8 mouse cellular contexts compared by ENCODE assay signal in the genomic region with DNA sequence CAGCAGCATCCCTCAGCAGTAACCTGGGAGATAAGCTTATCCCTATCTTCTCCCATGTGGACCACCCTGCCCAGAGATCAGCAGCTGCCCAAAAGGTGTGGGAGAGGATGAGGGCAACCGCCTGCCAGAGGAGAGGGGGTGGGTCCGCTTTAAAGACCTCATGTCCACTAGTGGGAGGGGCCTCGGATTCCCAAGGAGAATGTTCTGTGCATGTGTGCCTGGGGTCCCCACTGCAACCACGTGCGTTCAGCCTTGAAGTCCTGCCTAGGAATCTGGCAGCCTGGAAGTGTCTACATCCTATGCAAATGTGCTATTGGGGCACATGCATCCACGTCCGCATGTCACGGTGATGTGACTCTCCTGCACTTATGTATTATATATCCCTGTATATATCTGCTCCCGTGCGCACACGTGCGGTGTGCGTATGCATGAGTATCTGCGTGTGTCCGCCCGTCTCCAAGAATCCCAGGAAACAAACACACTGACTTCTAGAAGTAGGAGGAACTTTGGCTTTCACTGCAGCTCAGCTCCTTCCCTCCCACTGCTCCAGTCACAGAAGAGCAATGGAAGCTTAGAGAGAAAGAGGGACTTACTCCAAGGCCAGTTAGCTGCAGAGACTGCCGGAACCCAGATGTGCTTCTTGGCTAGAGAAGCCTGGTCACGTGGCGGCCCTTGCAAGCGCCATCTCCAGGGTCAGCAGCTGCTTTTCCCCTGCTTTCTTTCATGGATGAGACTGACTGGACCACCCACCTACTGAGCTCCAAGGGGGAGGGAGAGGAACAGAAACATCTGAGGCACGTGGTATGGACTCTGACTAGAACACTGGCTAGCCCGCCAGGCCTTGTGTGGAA. TPM values are rescaled to one million over a fixed set of nuclear protein-coding genes. Genes with fewer than 3 reads are reported as not detected.
DNase-seq lines count a peak whose midpoint lies in the region; ATAC-seq lines count a peak whose summit lies in the region.

No protein-coding gene starts in this region.

- ATAC-seq in intestine, embryonic 14.5 days (replicated peaks; ENCODE audit: low FRiP score, low TSS enrichment, low read depth) = peak; percentile 87
- peak; percentile 81 for ATAC-seq in limb, embryonic 12.5 days (ENCODE audit: insufficient number of reproducible peaks, insufficient read depth, low FRiP score, low TSS enrichment, low read depth)
- no peak for ATAC-seq in neural tube, embryonic 15.5 days (ENCODE audit: low FRiP score)

- H3K9ac ChIP-seq in intestine, embryonic 14.5 days (ENCODE audit: low read length) = no peak overlapping the region
- no peak overlapping the region for H3K9ac ChIP-seq in limb, embryonic 12.5 days (replicated peaks)
- H3K9ac ChIP-seq in neural tube, embryonic 15.5 days (replicated peaks) = no peak overlapping the region

- peak overlapping the region; percentile 21 for H3K4me2 ChIP-seq in intestine, embryonic 14.5 days (ENCODE audit: low read length)
- 0 out of 2 replicates have a peak overlapping the region, but pooled peaks have one; percentile 17 for H3K4me2 ChIP-seq in limb, embryonic 12.5 days
- no peak overlapping the region for H3K4me2 ChIP-seq in neural tube, embryonic 15.5 days

- peak overlapping the region; percentile 77 for H3K27ac ChIP-seq in intestine, embryonic 14.5 days (ENCODE audit: low read depth)
- H3K27ac ChIP-seq in limb, embryonic 12.5 days = peak overlapping the region; percentile 86
- peak overlapping the region; percentile 45; the same call in 1 of the 2 replicates for H3K27ac ChIP-seq in neural tube, embryonic 15.5 days (replicated peaks)

- no peak overlapping the region for H3K4me3 ChIP-seq in intestine, embryonic 14.5 days (ENCODE audit: low read depth, low read length)
- no peak overlapping the region for H3K4me3 ChIP-seq in limb, embryonic 12.5 days (replicated peaks)
- no peak overlapping the region for H3K4me3 ChIP-seq in neural tube, embryonic 15.5 days (replicated peaks)

- H3K9me3 ChIP-seq in intestine, embryonic 14.5 days (ENCODE audit: control insufficient read depth, low read length) = no peaks in the 10 kb centered on the region
- no peaks in the 10 kb centered on the region for H3K9me3 ChIP-seq in limb, embryonic 12.5 days
- no peaks in the 10 kb centered on the region for H3K9me3 ChIP-seq in neural tube, embryonic 15.5 days (replicated peaks)

- peak; percentile 43 for DNase-seq in layer of hippocampus, adult 9-11 months
- no peak for DNase-seq in layer of hippocampus, adult 9-10 months (ENCODE audit: low spot score)
- peak; percentile 88 for DNase-seq in gastrocnemius, postnatal 14 days
- peak; percentile 90 for DNase-seq in intestine, embryonic 14.5 days (ENCODE audit: low spot score)
- DNase-seq in spleen, adult 18-20 months = no peak
- DNase-seq in cerebellum, adult 18-20 months = no peak

- H3K27me3 ChIP-seq in intestine, embryonic 14.5 days (replicated peaks; ENCODE audit: control insufficient read depth, insufficient read depth, low read length) = no peaks in the 10 kb centered on the region
- no peaks in the 10 kb centered on the region for H3K27me3 ChIP-seq in limb, embryonic 12.5 days
- H3K27me3 ChIP-seq in neural tube, embryonic 15.5 days (replicated peaks) = no peaks in the 10 kb centered on the region

- WGBS in intestine, embryonic 14.5 days = 41% methylated on average over 22 of the region's 22 CpGs
- WGBS in limb, embryonic 12.5 days = 52% methylated on average over 22 of the region's 22 CpGs
- 63% methylated on average over 22 of the region's 22 CpGs for WGBS in neural tube, embryonic 15.5 days

- no peaks in the 10 kb centered on the region for H3K36me3 ChIP-seq in intestine, embryonic 14.5 days (ENCODE audit: control insufficient read depth, insufficient read depth, low read length)
- no peaks in the 10 kb centered on the region for H3K36me3 ChIP-seq in limb, embryonic 12.5 days
- H3K36me3 ChIP-seq in neural tube, embryonic 15.5 days = no peaks in the 10 kb centered on the region

- intact Hi-C loops in gastrocnemius, postnatal 14 days (cut with DNase I; ENCODE audit: low total_unique reads) = no loop called here

- H3K4me1 ChIP-seq in intestine, embryonic 14.5 days (replicated peaks; ENCODE audit: control insufficient read depth, insufficient read depth, low read length) = peaks cover 13% of the 10 kb centered on the region
- peaks cover 50% of the 10 kb centered on the region for H3K4me1 ChIP-seq in limb, embryonic 12.5 days (replicated peaks)
- H3K4me1 ChIP-seq in neural tube, embryonic 15.5 days = peaks cover 22% of the 10 kb centered on the region

RNA-seq across cellular contexts. Expression of a gene that starts 39.1 kb away (rescaled TPM):
- total RNA-seq in gastrocnemius, postnatal 14 days (2021) = 1 to 10 TPM; 3.7 to 5.1 TPM
- 5.6 and 6.7 TPM in 2 replicates for polyA plus RNA-seq in intestine, embryonic 14.5 days (2014; fragmentation: Nextera tagmentation; extraction: Ambion mirVana)
- polyA plus RNA-seq in limb, embryonic 12.5 days (2016; fragmentation: Nextera tagmentation; extraction: Ambion mirVana) = 3.0 and 3.1 TPM in 2 replicates
- 19.8 and 20.0 TPM in 2 replicates for polyA plus RNA-seq in neural tube, embryonic 15.5 days (2015; fragmentation: Nextera tagmentation; extraction: Ambion mirVana)

Comparison
In these comparisons a context has a peak if more than half of its experiments do, and no peak if none do; other contexts are left out.
1. DNase-seq: peak in layer of hippocampus, adult 9-11 months (single experiment), gastrocnemius, postnatal 14 days (single experiment) and intestine, embryonic 14.5 days (single experiment); none in layer of hippocampus, adult 9-10 months (single experiment), spleen, adult 18-20 months (0 of 2) and cerebellum, adult 18-20 months (0 of 2).
2. Peak in every context shown above with its lines, with median percentiles within 50 percentile points of each other: H3K27ac ChIP-seq.